Mouse (Mus musculus) MEL (cell line): ENCODE measurements around the gene Lgals8.

ENCODE experiments used
- CTCF ChIP-seq, 3 experiments: IDR thresholded peaks in 2 of 3; conservative IDR thresholded peaks in 1 of 3; 2 replicates each; pipeline ENCODE4 v1.5.1; 2011 to 2012; ENCODE audit warnings: low read length in 3 of 3, low read depth in 2 of 3, mild to moderate bottlenecking in 2 of 3, improper control_type of control experiment in 1 of 3, inconsistent platforms in 1 of 3, mixed read lengths in 1 of 3, moderate library complexity in 1 of 3; ENCODE audit not compliant: control insufficient read depth in 1 of 3, insufficient read depth in 1 of 3, poor library complexity in 1 of 3, severe bottlenecking in 1 of 3
- NELFE ChIP-seq: IDR thresholded peaks from 2 replicates; pipeline ENCODE4 v1.6.1; 2011; ENCODE audit warnings: low read depth, low read length, improper control_type of control experiment
- POLR2A ChIP-seq, 2 experiments: IDR thresholded peaks; 2 replicates each; pipeline ENCODE4 v1.6.1; 2011 to 2012; ENCODE audit warnings: low read length in 2 of 2, mild to moderate bottlenecking in 2 of 2, control low read depth in 1 of 2, improper control_type of control experiment in 1 of 2, low read depth in 1 of 2, moderate library complexity in 1 of 2; ENCODE audit not compliant: control insufficient read depth in 1 of 2, insufficient read depth in 1 of 2, poor library complexity in 1 of 2
- POLR2AphosphoS5 ChIP-seq: IDR thresholded peaks from 2 replicates; pipeline ENCODE4 v1.6.1; 2012; ENCODE audit warnings: low read depth, borderline replicate concordance, mild to moderate bottlenecking, inconsistent platforms, low read length, moderate library complexity, mixed read lengths
- RAD21 ChIP-seq: IDR thresholded peaks from 2 replicates; pipeline ENCODE4 v1.6.1; 2011; ENCODE audit warnings: mild to moderate bottlenecking, low read depth, low read length, improper control_type of control experiment

- TF ChIP-seq POLR2A (IDR thresholded peaks at IDR 0.05; ENCODE audit: control insufficient read depth in 1 of 2, insufficient read depth in 1 of 2, low read depth in 1 of 2, low read length in 2 of 2, poor library complexity in 1 of 2) (no peak), POLR2AphosphoS5 (no peak), RAD21 (peak; percentile 21), NELFE (peak; percentile 43; the same call in 1 of the 2 replicates), CTCF (IDR thresholded peaks at IDR 0.05 in 2 of 3, conservative IDR thresholded peaks at IDR 0.05 in 1 of 3; ENCODE audit: control insufficient read depth in 1 of 3, insufficient read depth in 1 of 3, low read depth in 2 of 3, low read length in 3 of 3, poor library complexity in 1 of 3, severe bottlenecking in 1 of 3) (peak in 2 of 3 experiments; percentile 35 to 40; a peak in 4 of 6 replicates)
Observed at GRCm38 (mm10) chr13:12460443-12460842, 4.3 kb downstream of the Lgals8 start.
